Mouse (Mus musculus) frontal cortex, postnatal 10 days (tissue): ENCODE measurements at regions not wholly inside any gene's neighbourhood (a gene's known extent, or its start where the extent isn't known, plus 50 kb on each side); places are given as distances from the start of the nearest gene placed in this dataset.
"Not testable (repeated sequence)": the region's sequence is repeated elsewhere in the genome, so short reads cannot be mapped to it uniquely, and the experiment has no call there.

ENCODE experiments used
- DNase-seq, 2 experiments: peaks; one replicate each; pipeline ENCODE4 v3.0.0; 2022; ENCODE audit warnings: low spot score in 2 of 2, mixed read lengths in 1 of 2

- no peak for DNase-seq
These were observed 55.7 kb downstream of the AI429214 start for GRCm38 (mm10) chr8:37048912-37049692.

GRCm38 (mm10) chr8:37049969-37050683 is 56.7 kb downstream of the AI429214 start:
- DNase-seq: no peak

- DNase-seq: no peak
These were observed 57.3 kb downstream of the AI429214 start for GRCm38 (mm10) chr8:37050684-37051028.

GRCm38 (mm10) chr8:37056376-37056775 is 63.0 kb downstream of the AI429214 start:
- DNase-seq: no peak

GRCm38 (mm10) chr8:37058390-37058789 is 65.0 kb downstream of the AI429214 start:
- no peak for DNase-seq

- DNase-seq: peak in 1 of 2 experiments; percentile 58
These were observed 68.9 kb downstream of the AI429214 start for GRCm38 (mm10) chr8:37062012-37062944.

- DNase-seq: peak in 1 of 2 experiments; percentile 71
These were observed 70.4 kb downstream of the AI429214 start for GRCm38 (mm10) chr8:37063764-37064331.

GRCm38 (mm10) chr8:37072905-37073304 is 79.5 kb downstream of the AI429214 start:
- no peak for DNase-seq

- DNase-seq: no peak
These were observed 106.3 kb downstream of the AI429214 start for GRCm38 (mm10) chr8:37099727-37100126.

- not testable (repeated sequence) for DNase-seq
These were observed 119.0 kb downstream of the AI429214 start for GRCm38 (mm10) chr8:37112386-37112785.

GRCm38 (mm10) chr8:37125834-37126233 is 132.4 kb downstream of the AI429214 start:
- DNase-seq: no peak

- DNase-seq: no peak
These were observed 136.3 kb downstream of the AI429214 start for GRCm38 (mm10) chr8:37129670-37130069.

GRCm38 (mm10) chr8:37131988-37132387 is 138.6 kb downstream of the AI429214 start:
- no peak for DNase-seq

GRCm38 (mm10) chr8:37134192-37134964 is 141.0 kb downstream of the AI429214 start:
- DNase-seq: no peak

- no peak for DNase-seq
These were observed 156.9 kb downstream of the AI429214 start for GRCm38 (mm10) chr8:37150286-37150685.

- DNase-seq: no peak
These were observed 161.0 kb downstream of the AI429214 start for GRCm38 (mm10) chr8:37154361-37154760.

- DNase-seq: no peak
These were observed 161.5 kb downstream of the AI429214 start for GRCm38 (mm10) chr8:37154946-37155345.

GRCm38 (mm10) chr8:37159481-37159880 is 166.1 kb downstream of the AI429214 start:
- DNase-seq: peak; percentile 22 to 72

GRCm38 (mm10) chr8:37196859-37197258 is 203.5 kb downstream of the AI429214 start:
- DNase-seq: no peak

GRCm38 (mm10) chr8:37215894-37216293 is 222.5 kb downstream of the AI429214 start:
- DNase-seq: no peak

GRCm38 (mm10) chr8:37227091-37227490 is 233.7 kb downstream of the AI429214 start:
- DNase-seq: no peak
